Mouse (Mus musculus): ENCODE results near the gene Areg.

DNA sequence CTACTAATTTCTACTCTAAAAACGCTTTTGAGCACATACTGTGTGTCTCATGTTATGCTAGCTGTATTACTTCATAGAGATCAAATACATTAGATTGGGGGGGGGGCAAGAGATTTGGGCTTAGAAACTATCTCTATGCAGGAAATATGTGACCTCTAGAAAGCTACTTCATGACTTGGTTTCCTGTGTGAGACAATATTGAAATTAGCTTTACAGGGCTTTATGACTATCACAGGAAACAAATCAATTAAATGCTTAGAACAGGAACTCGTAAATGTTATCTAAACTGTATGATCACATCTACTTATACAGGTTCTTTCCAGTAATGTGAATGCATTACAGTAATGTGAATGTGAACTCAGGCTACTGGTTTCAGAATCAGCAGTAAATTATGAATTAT lies 15.3 kb upstream of the Areg start:
- TF ChIP-seq MAFK (IDR thresholded peaks at IDR 0.05; ENCODE audit: insufficient read depth, low read depth, low read length) (no peak), CHD2 (IDR thresholded peaks at IDR 0.05; ENCODE audit: low read depth, low read length) (no peak), ZNF384 (IDR thresholded peaks at IDR 0.05; ENCODE audit: low read depth, low read length) (no peak), HCFC1 (IDR thresholded peaks at IDR 0.05; ENCODE audit: borderline replicate concordance, insufficient read depth, low read length) (no peak), ZC3H11A (IDR thresholded peaks at IDR 0.05; ENCODE audit: borderline replicate concordance, low read depth, low read length) (no peak)

Measured in ES-E14 (cell line).